Mouse (Mus musculus) layer of hippocampus, adult 2 months (tissue): ENCODE data around the gene Ampd3. TPM values are rescaled to one million over a fixed set of nuclear protein-coding genes. Genes with fewer than 3 reads are reported as not detected.

Source experiments
- DNase-seq, 2 experiments: peaks; one replicate each; pipeline ENCODE4 v3.0.0; 2022; ENCODE audit warnings: low spot score in 2 of 2
- H3K27ac ChIP-seq: fragments of 200-600 bp; 2 replicates; pipeline ENCODE4 v1.8.1; 2022
- H3K4me3 ChIP-seq: fragments of 200-600 bp; 2 replicates; pipeline ENCODE4 v1.8.1; 2022; ENCODE audit warnings: mild to moderate bottlenecking
- CTCF ChIP-seq: fragments of 200-600 bp; conservative IDR thresholded peaks from 2 replicates; pipeline ENCODE4 v1.8.1; 2022; ENCODE audit warnings: antibody characterized with exemption, mild to moderate bottlenecking, moderate library complexity
- long read RNA-seq, 2 experiments: library from polyadenylated mRNA; stranded (forward); transcript quantifications; one replicate each; pipeline ENCODE4 v2.0.0; 2021; ENCODE audit warnings: borderline mapping rate in 2 of 2
- total RNA-seq, 2 experiments: library from RNA; stranded (reverse); gene quantifications; 2 replicates each; pipeline ENCODE4 v1.2.3; 2021

Gene Ampd3
- total RNA-seq, result 10 to 100 TPM; 20.8 to 25.1 TPM
- long read RNA-seq, experiment 1, partial matches to known transcripts, result 3 of 20 reads
- long read RNA-seq, experiment 1, other reads (novel, unspliced or antisense), result 11 of 20 reads
- long read RNA-seq, experiment 2, transcript Ampd3-208 (15 exons, 3,337 nt), result major isoform, 9 of 23 reads
- long read RNA-seq, experiment 2, partial matches to known transcripts, result 5 of 23 reads
- long read RNA-seq, experiment 2, other reads (novel, unspliced or antisense), result 5 of 23 reads

DNA sequence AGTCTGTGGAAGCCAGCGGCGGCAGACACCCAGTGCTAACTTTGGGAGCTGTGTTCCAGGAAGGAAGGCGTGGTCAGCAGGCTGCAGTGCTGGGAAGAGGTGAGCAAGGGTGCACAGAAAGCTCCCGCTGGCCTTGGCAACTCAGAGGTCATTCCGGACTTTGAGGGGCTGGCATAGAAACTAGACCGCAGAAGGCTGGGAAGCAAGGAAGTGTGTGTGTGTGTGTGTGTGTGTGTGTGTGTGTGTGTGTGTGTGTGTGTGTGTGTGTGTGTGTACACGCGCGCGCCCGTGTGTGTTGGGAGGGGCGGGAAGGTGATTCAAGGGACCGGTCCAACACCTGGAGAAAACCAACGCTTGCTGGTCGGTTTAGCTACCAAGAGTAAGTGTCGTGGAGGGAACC, at the start of gene Ampd3:
TSS of gene Ampd3 (plus strand) at position 206 of the 400 bp plus-strand sequence.
- Histone ChIP-seq H3K4me3 (peak within 1 kb of the TSS; percentile 67), H3K27ac (peak within 1 kb of the TSS; percentile 98)
- no peak for DNase-seq
- TF ChIP-seq CTCF, result no peak

DNA sequence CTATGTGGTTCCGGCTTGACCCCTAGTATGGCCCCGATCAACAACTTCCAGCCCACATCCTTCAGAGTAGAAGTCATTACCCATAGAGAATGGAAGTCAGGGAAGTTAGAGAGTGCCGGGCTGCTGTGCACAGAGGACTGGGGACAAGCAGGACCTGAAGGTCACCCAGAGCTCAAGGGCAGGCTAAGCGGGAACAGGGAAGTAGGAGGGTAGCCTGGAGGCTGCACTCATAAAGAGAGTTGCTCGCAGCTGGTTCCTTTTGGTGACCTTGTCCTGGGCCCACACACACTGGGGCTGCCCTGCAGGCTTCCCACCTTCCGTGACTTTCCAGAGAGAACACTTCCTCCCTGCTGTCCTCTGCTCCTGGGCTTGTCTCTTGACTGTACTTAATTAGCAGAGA, 49.5 kb upstream of the Ampd3 start:
- H3K4me3 ChIP-seq, result no peak overlapping the region
- no peak overlapping the region for H3K27ac ChIP-seq
- DNase-seq, result no peak
- no peak for TF ChIP-seq CTCF

DNA sequence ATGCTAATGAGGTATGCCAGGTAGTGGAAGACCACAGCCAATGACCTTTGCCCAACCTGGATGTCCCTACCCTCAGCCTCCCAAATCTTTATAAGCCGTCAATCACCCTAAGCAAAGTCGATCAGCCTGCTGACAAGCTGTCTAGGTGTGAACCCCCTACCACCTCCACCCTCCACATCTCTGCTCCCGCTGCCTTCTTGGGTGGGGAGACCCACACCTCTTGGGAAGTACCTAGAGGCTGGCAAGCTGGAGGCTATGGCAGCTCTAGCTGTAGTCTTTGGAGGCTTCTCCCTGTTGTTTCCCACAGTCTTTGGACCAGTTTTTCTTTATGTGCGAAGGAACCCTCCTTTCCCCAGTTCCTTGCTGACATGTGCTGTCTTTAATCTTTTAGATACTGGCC, 48.1 kb upstream of the Ampd3 start:
- H3K4me3 ChIP-seq, result no peak overlapping the region
- no peak for TF ChIP-seq CTCF
- no peak for DNase-seq
- no peak overlapping the region for H3K27ac ChIP-seq

DNA sequence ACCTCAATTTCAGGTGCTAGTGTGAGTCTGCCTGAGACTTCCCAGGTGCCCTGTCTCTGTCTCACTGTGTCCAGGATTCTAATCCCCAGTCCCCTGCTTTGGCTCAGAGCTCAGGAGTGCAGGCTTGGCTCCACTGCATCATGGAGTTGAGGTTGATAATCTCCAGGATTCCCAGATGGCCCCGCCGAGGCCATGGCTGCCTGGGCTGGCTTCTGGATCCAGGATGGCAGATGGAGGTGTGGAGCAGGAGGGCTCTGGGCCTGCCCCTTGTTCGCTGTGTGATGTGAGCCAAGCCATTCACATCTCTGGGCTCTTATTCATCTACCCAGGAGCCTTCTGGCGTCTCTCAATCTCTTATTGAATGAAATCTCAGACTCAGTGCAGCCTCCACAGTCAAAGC, 45.8 kb upstream of the Ampd3 start:
- no peak overlapping the region for H3K27ac ChIP-seq
- no peak for TF ChIP-seq CTCF
- no peak for DNase-seq
- H3K4me3 ChIP-seq, result no peak overlapping the region

DNA sequence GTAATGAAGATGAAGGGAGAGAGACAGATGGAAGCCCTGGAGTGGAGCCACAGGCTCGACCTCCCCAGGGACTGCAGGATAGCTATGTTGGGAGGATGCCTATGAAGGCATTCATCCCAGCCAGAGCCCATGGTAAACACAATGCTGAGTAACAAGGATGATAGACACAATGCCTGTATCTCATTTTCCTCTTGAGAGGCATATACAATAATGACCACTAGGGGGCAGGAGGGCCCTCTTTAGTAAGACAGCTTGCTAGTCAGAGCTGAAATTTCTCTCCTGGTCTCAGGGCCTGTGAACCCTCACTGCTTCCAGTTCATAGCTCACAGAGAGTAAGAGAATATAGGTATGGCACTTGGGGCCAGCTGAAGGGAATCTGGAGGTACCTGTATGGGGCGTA, 41.0 kb upstream of the Ampd3 start:
- H3K4me3 ChIP-seq, result no peak overlapping the region
- peak; percentile 67 to 75 for DNase-seq
- peak; percentile 93 for TF ChIP-seq CTCF
- H3K27ac ChIP-seq, result no peak overlapping the region

DNA sequence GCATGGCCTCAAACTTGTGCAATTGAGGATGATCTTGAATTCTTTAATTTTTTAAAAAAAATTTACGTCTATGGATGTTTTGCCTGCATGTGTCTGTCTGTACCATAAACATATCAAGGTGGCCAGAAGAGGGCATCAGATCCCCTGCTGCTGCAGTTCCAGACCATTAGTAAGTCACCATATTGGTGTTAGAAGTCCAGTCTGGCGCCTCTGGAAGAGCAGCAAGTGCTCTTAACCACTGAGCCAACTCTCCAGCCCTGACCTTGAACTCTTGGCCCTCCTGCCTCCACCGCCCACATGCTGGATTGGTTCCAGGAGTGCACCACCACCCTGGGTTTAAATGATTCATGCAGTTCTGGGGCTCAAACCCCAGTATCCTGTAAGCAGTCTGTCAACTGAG, 39.1 kb upstream of the Ampd3 start:
- Histone ChIP-seq H3K4me3 (no peak overlapping the region), H3K27ac (peak overlapping the region; percentile 28; the same call in 1 of the 2 replicates)
- peak in 1 of 2 experiments; percentile 12 for DNase-seq
- peak; percentile 76 for TF ChIP-seq CTCF

DNA sequence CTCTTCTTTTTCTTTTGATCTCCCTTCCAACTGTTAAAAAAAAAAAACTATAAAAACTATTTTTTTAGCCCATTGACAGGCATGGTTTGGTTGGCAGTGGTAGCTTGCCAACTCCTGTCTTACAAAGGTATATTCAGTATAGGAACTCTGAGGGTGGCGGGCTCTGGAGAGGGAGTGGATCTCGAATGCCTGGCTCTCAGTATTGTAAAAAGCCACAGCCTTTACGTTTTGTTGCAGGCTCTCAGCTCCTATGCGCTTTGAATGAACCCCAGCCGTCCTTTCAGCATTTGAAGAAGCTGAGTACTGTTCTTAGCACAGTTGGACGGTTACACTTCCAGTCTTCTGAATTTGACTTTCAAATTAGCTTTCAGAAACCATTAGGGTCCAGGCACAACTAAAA, 38.7 kb upstream of the Ampd3 start:
- Histone ChIP-seq H3K27ac (peak overlapping the region; percentile 28; the same call in 1 of the 2 replicates), H3K4me3 (no peak overlapping the region)
- no peak for DNase-seq
- TF ChIP-seq CTCF, result no peak

DNA sequence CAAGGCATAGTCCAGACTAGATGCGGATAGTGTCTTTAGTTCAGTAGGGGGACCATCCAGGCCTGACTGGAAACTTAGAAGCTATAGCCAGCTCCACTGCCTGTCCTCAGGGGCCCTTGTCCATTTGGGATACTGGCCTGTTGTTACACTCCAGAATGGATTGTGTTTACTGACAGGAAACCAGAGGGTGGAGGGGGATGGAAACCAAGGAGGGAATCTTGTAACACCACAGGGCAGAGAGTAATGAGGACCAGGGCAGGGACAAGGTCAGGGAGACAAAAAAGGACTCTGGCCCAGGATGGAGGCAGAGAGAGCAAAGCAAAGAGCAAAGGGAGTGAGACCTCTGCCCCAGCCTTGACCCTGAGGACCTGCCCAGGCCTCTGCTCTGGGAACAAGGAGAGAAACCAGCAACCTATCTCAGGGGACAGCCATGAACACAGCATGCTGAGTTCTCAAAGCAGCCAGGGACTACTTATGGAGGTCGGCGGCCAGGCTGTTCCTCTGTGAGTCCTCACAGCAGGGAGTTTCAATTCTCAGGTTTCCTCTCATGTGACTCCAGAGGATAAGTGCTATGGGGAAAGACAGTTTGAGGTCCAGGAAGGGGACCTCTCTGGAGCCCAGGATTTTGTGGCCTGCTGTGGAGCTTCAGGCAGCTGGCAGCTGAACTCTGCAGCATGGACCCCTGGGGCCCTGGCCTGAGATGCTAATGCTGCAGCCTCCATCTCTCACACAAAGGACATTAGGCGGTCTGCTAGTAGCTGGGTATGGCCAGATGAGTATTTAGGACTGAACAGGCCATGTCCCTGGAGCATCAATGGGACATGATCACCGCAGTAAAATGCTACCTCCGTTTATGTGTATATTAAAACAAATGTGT, 36.7 kb upstream of the Ampd3 start:
- TF ChIP-seq CTCF, result no peak
- Histone ChIP-seq H3K4me3 (no peak overlapping the region), H3K27ac (no peak overlapping the region; the same call in 1 of the 2 replicates)
- DNase-seq, result no peak

DNA sequence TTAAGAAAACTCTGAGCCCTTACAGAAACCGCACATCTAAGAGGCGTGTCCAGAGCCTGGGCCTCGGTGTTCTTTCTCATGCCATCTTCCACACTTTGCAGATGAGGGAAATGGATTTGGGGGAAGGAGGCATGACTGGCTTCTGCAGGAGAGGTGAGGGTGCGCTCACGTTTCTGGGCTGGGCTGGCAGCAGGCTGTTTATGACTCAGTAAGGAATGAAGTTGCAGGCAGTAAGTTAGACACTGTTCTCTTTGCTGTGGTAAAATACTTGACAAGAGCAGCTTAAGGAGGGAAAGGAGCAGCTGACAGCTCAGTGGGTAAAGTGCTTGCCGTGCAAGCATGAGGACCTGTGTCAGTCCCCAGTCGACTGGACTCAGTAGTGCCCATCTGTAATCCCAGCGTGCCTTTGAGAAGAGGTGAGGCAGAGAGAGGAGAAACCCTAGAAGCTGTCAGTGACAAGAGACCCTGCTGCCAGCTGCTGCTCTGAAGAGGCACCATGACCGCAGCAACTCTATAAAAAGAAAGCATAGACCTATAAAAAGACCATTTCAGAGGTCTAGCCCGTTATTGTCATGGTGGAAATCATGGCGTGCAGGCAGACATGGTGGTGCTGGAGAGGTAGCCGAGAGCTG, 35.9 kb upstream of the Ampd3 start:
- no peak for DNase-seq
- Histone ChIP-seq H3K27ac (no peak overlapping the region), H3K4me3 (no peak overlapping the region)
- TF ChIP-seq CTCF, result no peak

DNA sequence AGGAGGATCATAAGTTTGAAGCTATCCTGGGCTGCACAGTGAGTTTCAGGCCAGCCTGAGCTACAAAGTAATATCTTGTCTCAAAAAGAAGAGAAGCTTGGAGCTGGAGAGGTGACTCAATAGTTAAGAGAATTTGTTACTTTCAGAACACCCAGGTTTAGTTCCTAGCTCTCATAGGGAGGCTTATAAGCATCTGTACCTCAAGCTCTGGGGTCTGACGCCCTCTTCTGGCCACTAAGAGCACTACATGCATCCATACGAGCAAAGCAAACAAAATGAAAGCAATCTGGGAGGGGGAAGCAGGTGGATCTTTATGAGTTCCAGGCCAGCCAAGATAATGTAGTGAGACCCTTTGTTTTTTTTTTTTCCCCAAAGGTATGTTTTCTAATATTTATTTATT, 31.1 kb upstream of the Ampd3 start:
- H3K27ac ChIP-seq, result no peak overlapping the region
- TF ChIP-seq CTCF, result peak; percentile 59
- no peak overlapping the region for H3K4me3 ChIP-seq
- DNase-seq, result no peak

DNA sequence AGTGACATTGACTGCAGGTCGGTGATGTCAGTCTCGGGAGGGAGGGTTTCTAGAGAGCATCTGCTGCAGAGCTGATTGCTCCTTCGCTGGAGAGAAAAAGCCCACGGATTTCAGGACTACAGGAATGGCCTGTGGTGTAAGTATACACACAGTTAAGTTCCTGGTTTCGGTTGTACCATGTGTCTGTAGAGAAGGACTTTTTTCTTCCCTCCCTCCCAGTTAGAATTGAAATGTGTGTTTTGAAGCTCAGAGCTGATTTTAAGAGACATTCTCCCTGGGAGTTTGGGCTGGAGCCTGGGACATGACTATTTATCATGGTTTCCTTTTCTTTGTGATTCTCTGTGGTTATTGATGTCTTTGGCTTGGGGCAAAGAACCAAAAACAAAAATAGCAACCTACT, 28.2 kb upstream of the Ampd3 start:
- Histone ChIP-seq H3K27ac (peak overlapping the region; percentile 36; the same call in 1 of the 2 replicates), H3K4me3 (no peak overlapping the region)
- no peak for DNase-seq
- no peak for TF ChIP-seq CTCF

DNA sequence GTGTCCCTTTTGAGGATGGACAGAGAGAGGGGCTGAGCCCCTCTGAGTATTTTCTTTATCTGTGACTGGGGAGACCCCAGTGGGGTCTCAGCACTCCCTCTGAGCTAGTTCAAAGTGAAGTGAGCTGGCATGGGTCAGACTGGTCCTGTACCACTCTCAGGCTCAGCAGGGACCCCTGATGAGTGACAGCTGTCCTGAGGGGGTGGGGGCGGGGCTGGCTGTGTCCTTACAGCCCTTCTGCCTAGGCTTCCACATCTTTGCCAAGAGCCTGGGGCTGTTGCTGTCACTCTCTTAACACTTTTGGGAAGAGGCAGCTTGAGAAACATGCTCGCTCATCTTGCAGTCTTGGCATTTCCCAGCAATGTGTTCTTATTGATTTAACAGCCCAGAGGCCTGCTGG, 27.8 kb upstream of the Ampd3 start:
- peak overlapping the region; percentile 36; the same call in 1 of the 2 replicates for H3K27ac ChIP-seq
- no peak for DNase-seq
- TF ChIP-seq CTCF, result no peak
- H3K4me3 ChIP-seq, result no peak overlapping the region

DNA sequence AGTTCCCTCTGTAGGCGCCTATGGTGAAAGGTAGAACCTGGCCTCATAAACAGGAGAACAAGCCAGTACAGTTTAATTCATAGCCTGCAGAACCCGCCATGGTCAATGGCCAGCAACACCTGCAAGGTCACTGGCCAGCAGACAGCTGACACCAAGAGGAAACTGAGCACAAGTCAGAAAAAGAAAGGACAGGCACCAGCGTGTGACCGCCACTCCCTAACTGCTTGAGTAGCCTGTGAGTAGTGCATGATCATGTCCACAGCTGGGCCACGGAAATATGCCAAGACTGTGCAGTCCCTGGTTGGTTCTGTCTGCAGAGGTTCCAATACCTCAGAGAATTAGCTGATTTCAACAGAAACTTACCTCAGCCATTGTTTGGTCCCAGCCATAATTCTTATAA, 26.0 kb upstream of the Ampd3 start:
- Histone ChIP-seq H3K27ac (no peak overlapping the region), H3K4me3 (no peak overlapping the region)
- DNase-seq, result no peak
- no peak for TF ChIP-seq CTCF
